Mouse (Mus musculus) induced T-regulatory cell, adult 2 months (primary cell): ENCODE measurements at regions not wholly inside any gene's neighbourhood (a gene's known extent, or its start where the extent isn't known, plus 50 kb on each side); places are given as distances from the start of the nearest gene placed in this dataset.

Source experiments
- DNase-seq: peaks from one replicate; pipeline ENCODE4 v3.0.0-alpha.2; 2012; ENCODE audit warnings: low read depth

- DNase-seq: no peak
Measured at GRCm38 (mm10) chr14:99521954-99522523, 223.5 kb downstream of the Klf5 start.

DNA sequence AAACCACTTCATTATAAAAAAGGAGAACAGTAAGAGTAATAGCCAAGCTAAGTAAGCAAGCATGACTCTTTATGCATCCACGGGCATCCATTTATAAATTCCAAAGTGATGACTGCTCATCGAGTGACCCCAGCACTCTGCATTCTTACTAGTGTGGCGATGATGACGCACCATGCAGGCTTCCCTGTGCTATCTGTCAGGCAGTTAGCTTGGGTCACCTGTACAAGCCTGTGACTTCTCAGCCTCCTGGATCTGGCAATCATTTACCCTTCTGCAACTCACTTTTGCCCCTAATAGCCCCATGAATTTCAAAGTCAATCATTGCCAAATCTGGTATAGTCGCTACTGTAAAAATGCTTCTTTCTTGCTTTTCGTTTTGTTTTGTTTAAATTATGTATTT, 237.3 kb downstream of the Klf5 start:
- no peak for DNase-seq

GRCm38 (mm10) chr14:99537286-99537685, 238.8 kb downstream of the Klf5 start:
- no peak for DNase-seq

DNA sequence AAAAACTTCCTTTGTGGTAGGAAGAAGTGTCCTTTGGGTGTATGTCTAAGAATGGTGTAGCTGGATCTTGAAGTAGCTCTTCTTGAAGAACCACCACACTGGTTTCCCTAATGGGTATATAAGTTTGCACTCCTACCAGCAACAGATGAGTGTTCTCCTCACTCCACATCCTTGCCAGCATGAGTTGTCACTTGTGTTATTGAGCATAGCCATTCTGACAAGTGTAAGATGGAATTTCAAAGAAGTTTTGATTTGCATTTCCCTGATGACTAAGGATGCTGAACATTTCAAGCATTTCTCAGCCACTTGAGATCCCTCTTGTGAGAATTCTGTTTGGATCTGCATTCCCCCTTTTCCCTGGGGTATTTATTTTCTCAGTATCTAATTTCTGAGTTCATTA, 243.2 kb downstream of the Klf5 start:
- DNase-seq: no peak

DNA sequence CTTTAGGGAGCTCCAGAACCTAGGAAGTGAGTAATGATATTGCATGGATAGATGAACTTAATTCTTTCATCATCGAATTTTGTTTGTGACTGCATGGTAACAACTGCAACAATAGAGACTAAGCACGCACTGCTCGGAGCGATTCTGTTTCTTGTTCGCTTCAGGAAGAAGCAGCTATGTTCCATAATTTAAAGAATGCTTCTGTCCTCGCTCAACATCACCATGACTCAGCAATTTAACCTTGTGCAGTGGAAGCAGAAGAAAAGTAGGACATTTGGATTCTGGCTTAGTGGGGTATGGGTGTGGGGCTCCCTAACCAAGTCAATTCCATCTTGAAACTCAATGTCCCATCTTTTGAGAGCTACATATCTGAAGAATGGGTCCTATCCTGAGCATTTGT, 249.4 kb downstream of the Klf5 start:
- DNase-seq: no peak

GRCm38 (mm10) chr14:99548363-99549248, 250.1 kb downstream of the Klf5 start:
- DNase-seq: no peak

GRCm38 (mm10) chr14:99564024-99564423, 265.5 kb downstream of the Klf5 start:
- DNase-seq: no peak

DNA sequence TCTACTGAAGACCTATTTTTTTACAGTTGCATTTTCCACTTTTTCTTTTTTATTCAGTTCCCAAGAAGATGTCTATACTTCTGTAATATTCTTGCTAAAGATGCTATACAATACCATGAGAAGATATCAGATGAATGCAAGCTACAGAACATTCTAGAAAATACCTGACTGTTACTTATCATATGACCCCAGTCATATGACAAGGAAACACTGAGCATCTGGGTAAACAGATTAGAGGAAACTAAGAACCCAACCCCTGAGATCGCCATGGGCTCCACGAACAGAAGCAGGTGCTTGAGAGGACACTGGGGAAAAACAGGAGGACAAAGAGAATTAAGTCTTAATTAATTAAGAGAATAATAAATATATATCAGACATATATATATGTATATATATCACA, 275.7 kb downstream of the Klf5 start:
- DNase-seq: no peak

DNA sequence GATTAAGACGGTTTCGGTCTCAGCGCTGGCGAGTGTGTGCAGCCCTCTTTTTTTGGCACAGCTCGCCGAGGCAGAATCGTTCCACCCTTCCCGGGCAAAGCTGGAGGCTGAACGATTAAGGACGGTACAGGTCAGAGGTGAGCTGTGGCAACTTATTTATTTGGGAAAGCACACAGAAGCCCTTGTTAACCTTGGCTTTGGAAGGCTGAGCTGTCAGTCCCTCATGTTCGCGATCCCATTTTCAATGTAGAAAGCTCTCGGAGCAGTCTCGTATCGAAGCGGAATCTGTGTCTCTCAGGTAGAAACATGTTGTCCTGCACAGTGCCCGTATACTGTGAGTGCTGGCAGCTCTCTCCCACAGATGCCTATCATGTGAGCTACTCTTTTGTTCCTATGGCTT, 280.2 kb downstream of the Klf5 start:
- no peak for DNase-seq

DNA sequence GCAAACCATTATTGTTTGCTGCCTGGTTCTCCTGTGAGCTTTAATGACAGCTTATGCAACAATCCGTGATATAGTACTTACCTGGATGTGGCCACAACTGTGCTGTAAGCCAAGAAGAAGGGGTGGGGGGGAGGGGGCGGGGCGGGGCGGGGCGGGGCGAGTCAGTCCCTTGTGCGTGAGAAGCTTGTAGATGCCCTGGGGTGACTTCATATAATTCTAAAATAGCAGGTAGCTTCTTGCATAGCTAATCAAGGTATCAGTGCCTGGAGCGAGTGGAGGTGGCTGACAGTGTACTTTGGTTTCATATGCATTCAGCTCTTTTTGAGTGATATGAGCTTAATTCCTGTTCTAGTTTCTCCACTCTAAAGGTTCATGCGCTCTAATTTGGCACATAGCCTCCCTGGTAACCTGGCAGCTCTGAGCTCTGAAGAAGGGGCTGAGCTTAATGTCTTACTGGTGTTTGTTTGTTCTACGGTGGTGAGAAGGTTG, 280.8 kb downstream of the Klf5 start:
- no peak for DNase-seq

- DNase-seq: no peak
Measured at GRCm38 (mm10) chr14:99579765-99580266, 281.3 kb downstream of the Klf5 start.

DNA sequence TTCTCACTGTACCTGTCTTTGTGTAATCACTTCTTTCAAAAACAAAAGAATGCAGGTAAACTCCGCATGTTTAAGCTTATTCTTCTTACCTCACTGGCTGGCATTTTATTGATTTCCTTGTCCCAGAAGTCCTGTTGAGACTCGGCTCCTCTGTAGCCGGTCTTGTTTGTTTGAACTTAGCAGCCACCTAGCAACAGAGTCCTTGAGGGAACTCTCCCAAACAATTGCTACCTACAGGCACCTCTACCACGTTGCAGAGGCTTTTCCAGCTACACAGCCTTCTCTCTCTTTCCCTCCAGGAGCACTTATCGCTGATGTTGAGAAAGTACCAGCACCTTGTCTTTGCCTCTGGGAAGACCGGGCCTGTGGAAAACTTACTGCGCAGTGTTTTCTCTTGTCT, 285.7 kb downstream of the Klf5 start:
- DNase-seq: no peak

GRCm38 (mm10) chr14:99586029-99586428, 287.5 kb downstream of the Klf5 start:
- no peak for DNase-seq

DNA sequence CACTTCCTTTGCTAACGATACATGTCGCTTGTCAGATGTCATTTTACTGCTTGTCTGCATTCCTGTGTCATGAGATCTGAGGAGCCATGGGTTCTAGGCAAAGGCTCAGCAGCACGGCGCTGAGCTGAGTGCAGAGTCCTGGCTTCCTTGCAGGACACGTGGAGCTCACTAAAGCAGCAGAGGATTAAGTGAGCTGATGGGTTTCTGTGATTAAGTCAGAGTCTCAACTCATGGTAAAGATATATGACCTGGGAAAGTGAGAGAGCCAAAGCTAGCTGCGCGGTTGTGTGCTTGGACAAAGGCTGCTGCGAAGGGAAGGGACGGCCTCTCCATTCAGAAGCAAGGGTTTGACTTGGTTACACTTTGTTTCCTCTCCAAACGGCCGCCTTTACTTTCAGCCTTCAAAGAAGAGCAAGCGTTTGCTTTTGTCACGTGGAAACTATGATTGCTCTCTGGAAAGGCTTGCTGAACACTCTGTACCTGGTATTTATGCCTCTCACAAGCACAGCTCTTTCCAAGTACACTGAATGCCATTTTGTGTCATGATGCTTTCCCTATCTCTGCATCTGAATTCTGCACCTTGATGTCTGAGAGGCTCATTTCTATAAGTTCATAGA, 292.5 kb downstream of the Klf5 start:
- DNase-seq: no peak

GRCm38 (mm10) chr14:99592922-99593321, 294.4 kb downstream of the Klf5 start:
- DNase-seq: no peak

- no peak for DNase-seq
Measured at GRCm38 (mm10) chr14:99593864-99594263, 295.4 kb downstream of the Klf5 start.

- DNase-seq: no peak
Measured at GRCm38 (mm10) chr14:99601900-99602299, 303.4 kb downstream of the Klf5 start.

GRCm38 (mm10) chr14:99603257-99603656, 304.8 kb downstream of the Klf5 start:
- DNase-seq: no peak

DNA sequence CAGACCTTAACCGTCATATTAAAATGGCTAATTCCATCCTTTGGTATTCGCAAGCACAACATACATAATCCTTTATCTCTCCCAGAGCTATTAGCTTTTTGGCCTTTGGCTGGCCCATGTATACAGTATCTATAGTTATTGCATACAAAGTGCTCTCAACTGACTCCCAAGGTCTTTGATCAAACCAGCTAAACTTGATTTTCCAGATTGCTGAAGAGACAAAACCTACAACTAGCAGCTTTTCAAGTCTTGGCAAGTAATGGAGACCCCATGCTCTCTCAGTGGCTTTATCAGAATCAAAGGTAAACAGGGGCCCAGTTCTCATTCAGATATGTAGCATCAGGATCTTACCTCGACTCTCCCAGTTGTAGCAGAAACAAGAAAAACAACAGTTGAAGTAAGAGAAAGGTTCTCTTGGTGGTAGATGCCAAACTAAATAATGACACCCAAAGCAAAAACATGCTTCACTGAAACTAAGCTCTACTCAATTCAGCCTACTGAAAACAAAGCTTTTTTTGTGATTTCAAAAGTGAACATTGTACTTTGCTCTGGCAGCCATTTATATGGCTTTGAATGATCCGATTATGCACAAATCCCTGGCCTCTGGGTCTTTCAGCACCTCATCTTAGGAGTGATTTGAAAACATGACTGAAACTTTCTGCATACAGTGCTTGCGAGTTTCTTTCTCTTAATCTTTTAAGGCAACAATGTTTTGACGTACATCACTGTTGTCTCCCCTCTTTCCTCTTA, 307.0 kb downstream of the Klf5 start:
- no peak for DNase-seq

DNA sequence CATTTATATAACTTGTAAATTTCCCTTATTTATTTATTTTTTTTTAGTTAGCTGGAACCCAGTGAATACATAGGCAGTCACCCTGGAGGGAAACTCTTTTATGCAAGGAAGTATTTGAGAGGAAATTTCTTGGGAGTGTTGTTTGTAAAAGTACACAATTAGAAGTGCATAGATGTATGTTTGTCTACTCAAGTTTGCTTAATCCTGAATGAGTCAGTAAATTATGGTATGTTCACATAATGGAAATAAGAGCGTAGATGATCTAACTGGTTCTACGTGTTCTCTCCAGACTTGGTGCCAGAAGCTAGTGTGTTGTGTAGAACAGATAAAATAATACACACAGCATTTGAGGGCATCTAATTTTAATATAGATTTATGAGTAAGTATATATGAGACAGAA, 310.5 kb downstream of the Klf5 start:
- no peak for DNase-seq

DNA sequence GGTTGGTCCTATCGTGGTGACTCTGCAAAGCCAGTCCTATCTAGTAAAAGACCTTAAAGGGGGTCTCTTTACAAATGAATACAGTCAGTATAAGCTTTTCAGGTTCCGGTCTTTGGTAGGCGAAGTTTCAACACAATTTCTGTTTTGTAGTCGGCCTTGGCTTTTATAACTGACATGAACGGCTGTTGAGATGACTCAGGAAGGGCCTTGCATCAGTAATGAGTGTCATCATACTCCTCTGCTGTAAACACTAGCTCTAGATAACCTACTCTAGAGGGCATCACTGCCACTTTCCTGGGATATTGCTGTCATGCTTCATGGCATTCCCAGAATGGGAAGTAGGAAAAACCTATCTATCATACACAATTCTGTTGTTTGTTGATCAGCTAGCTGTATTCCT, 312.9 kb downstream of the Klf5 start:
- DNase-seq: no peak

GRCm38 (mm10) chr14:99612114-99612513, 313.6 kb downstream of the Klf5 start:
- no peak for DNase-seq
